ENCODE assay signal across 21 mouse cellular contexts in genomic region chr12:8859588-8859987, GRCm38 (mm10).
DNase-seq lines count a peak whose midpoint lies in the region; ATAC-seq and TF ChIP-seq lines count a peak whose summit lies in the region.
"Had no signal": no experiment of that assay in that cellular context is flagged by ENCODE, and none has a peak within 500 bp of the region (broad histone marks: within the 10 kb centered on the region; RNA-seq: fewer than 3 reads in every experiment).

No protein-coding gene starts in this region.

- H3K4me2 ChIP-seq in heart, embryonic 16.5 days (ENCODE audit: low read depth, low read length) = no peak overlapping the region
- H3K4me2 ChIP-seq in heart, embryonic 11.5 days = no peak overlapping the region
- no peak overlapping the region for H3K4me2 ChIP-seq in intestine, embryonic 15.5 days (replicated peaks)
- no peak overlapping the region for H3K4me2 ChIP-seq in stomach, postnatal 0 days (replicated peaks; ENCODE audit: low read depth)
- no peak overlapping the region for H3K4me2 ChIP-seq in midbrain, postnatal 0 days (ENCODE audit: low read depth, low read length, poor library complexity, severe bottlenecking)
- H3K4me2 ChIP-seq: forebrain, embryonic 15.5 days; liver, embryonic 15.5 days; midbrain, embryonic 15.5 days had no signal

- no peaks in the 10 kb centered on the region for H3K36me3 ChIP-seq in heart, embryonic 16.5 days (ENCODE audit: control insufficient read depth, insufficient read depth)
- no peaks in the 10 kb centered on the region for H3K36me3 ChIP-seq in heart, embryonic 11.5 days (ENCODE audit: control insufficient read depth, insufficient read depth, low read length)
- H3K36me3 ChIP-seq in intestine, embryonic 15.5 days = no peaks in the 10 kb centered on the region
- no peaks in the 10 kb centered on the region for H3K36me3 ChIP-seq in stomach, postnatal 0 days (ENCODE audit: control insufficient read depth, insufficient read depth, low read length)
- no peaks in the 10 kb centered on the region for H3K36me3 ChIP-seq in midbrain, postnatal 0 days (ENCODE audit: insufficient read depth, low read length)
- H3K36me3 ChIP-seq: forebrain, embryonic 15.5 days; G1E; liver, embryonic 15.5 days; midbrain, embryonic 15.5 days had no signal

- H3K9me3 ChIP-seq in heart, embryonic 16.5 days (replicated peaks; ENCODE audit: control insufficient read depth, low read length) = no peaks in the 10 kb centered on the region
- H3K9me3 ChIP-seq in heart, embryonic 11.5 days (replicated peaks; ENCODE audit: control insufficient read depth, low read length) = no peaks in the 10 kb centered on the region
- H3K9me3 ChIP-seq in intestine, embryonic 15.5 days = no peaks in the 10 kb centered on the region
- H3K9me3 ChIP-seq in stomach, postnatal 0 days (ENCODE audit: control insufficient read depth, low read length) = no peaks in the 10 kb centered on the region
- no peaks in the 10 kb centered on the region for H3K9me3 ChIP-seq in midbrain, postnatal 0 days (ENCODE audit: low read length)
- H3K9me3 ChIP-seq: forebrain, embryonic 15.5 days; G1E; liver, embryonic 15.5 days; midbrain, embryonic 15.5 days had no signal

- peak; percentile 23 for DNase-seq in lung, postnatal 10 days
- DNase-seq in lung, adult 18-20 months = no peak
- no peak for DNase-seq in stomach, postnatal 0 days (ENCODE audit: low spot score)
- no peak for DNase-seq in frontal cortex, postnatal 25 days (ENCODE audit: low spot score in 2 of 2)
- no peak for DNase-seq in midbrain, postnatal 0 days (ENCODE audit: low spot score)
- DNase-seq: adrenal gland, adult 8-10 months; cerebellum, postnatal 10 days; embryo, embryonic 11 days; kidney, adult 8-10 months; kidney, postnatal 4 days; left cerebral cortex, postnatal 4 days; retina, postnatal 1 day; thymus, adult 18-20 months had no signal

- peak overlapping the region; percentile 80 for H3K27ac ChIP-seq in heart, embryonic 16.5 days (ENCODE audit: low read length)
- H3K27ac ChIP-seq in heart, embryonic 11.5 days (ENCODE audit: low read depth, low read length) = no peak overlapping the region
- 0 out of 2 replicates have a peak overlapping the region, but pooled peaks have one; percentile 23 for H3K27ac ChIP-seq in intestine, embryonic 15.5 days
- H3K27ac ChIP-seq in stomach, postnatal 0 days (replicated peaks) = peak overlapping the region; percentile 69
- no peak overlapping the region for H3K27ac ChIP-seq in midbrain, postnatal 0 days (ENCODE audit: low read depth, low read length)
- H3K27ac ChIP-seq: forebrain, embryonic 15.5 days; liver, embryonic 15.5 days; midbrain, embryonic 15.5 days had no signal

- no peak for TF ChIP-seq CTCF in stomach, postnatal 0 days (IDR thresholded peaks at IDR 0.05; ENCODE audit: low read depth)
- TF ChIP-seq CTCF in midbrain, postnatal 0 days (IDR thresholded peaks at IDR 0.05) = no peak

- WGBS in heart, embryonic 16.5 days = 26% methylated on average over 4 of the region's 4 CpGs
- 40% methylated on average over 4 of the region's 4 CpGs for WGBS in heart, embryonic 11.5 days (ENCODE audit: insufficient replicate concordance)
- WGBS in intestine, embryonic 15.5 days = 58% methylated on average over 4 of the region's 4 CpGs
- 56% methylated on average over 4 of the region's 4 CpGs for WGBS in stomach, postnatal 0 days
- 87% methylated on average over 4 of the region's 4 CpGs for WGBS in midbrain, postnatal 0 days

- no peaks in the 10 kb centered on the region for H3K27me3 ChIP-seq in heart, embryonic 16.5 days (ENCODE audit: control insufficient read depth, insufficient read depth, low read length)
- no peaks in the 10 kb centered on the region for H3K27me3 ChIP-seq in heart, embryonic 11.5 days (ENCODE audit: control insufficient read depth, insufficient read depth, low read length)
- no peaks in the 10 kb centered on the region for H3K27me3 ChIP-seq in intestine, embryonic 15.5 days (replicated peaks)
- H3K27me3 ChIP-seq in stomach, postnatal 0 days (ENCODE audit: control insufficient read depth, insufficient read depth, low read length) = no peaks in the 10 kb centered on the region
- H3K27me3 ChIP-seq in midbrain, postnatal 0 days (ENCODE audit: insufficient read depth, low read length) = no peaks in the 10 kb centered on the region
- H3K27me3 ChIP-seq: forebrain, embryonic 15.5 days; midbrain, embryonic 15.5 days had no signal

- peaks cover 33% of the 10 kb centered on the region for H3K4me1 ChIP-seq in heart, embryonic 16.5 days (ENCODE audit: control insufficient read depth, insufficient read depth, low read length)
- H3K4me1 ChIP-seq in heart, embryonic 11.5 days (ENCODE audit: control insufficient read depth, insufficient read depth, low read length) = peaks cover 16% of the 10 kb centered on the region
- peaks cover 35% of the 10 kb centered on the region for H3K4me1 ChIP-seq in intestine, embryonic 15.5 days (replicated peaks)
- peaks cover 6% of the 10 kb centered on the region; the same call in 1 of the 2 replicates for H3K4me1 ChIP-seq in stomach, postnatal 0 days (replicated peaks; ENCODE audit: control insufficient read depth, insufficient read depth)
- no peaks in the 10 kb centered on the region for H3K4me1 ChIP-seq in midbrain, postnatal 0 days (ENCODE audit: insufficient read depth, low read length)
- H3K4me1 ChIP-seq: forebrain, embryonic 15.5 days; liver, embryonic 15.5 days; midbrain, embryonic 15.5 days had no signal

- no peak overlapping the region for H3K4me3 ChIP-seq in heart, embryonic 16.5 days (ENCODE audit: low read length)
- H3K4me3 ChIP-seq in heart, embryonic 11.5 days (ENCODE audit: low read depth, low read length) = no peak overlapping the region
- no peak overlapping the region for H3K4me3 ChIP-seq in intestine, embryonic 15.5 days (replicated peaks)
- no peak overlapping the region for H3K4me3 ChIP-seq in stomach, postnatal 0 days (ENCODE audit: low read depth, low read length)
- no peak overlapping the region for H3K4me3 ChIP-seq in midbrain, postnatal 0 days (ENCODE audit: low read depth, low read length)
- H3K4me3 ChIP-seq: forebrain, embryonic 15.5 days; liver, embryonic 15.5 days; midbrain, embryonic 15.5 days had no signal

- TF ChIP-seq EP300 in stomach, postnatal 0 days (optimal IDR thresholded peaks at IDR 0.05) = no peak

- no peak overlapping the region for H3K9ac ChIP-seq in heart, embryonic 16.5 days (ENCODE audit: low read length)
- H3K9ac ChIP-seq in heart, embryonic 11.5 days (ENCODE audit: low read depth, low read length) = no peak overlapping the region
- no peak overlapping the region for H3K9ac ChIP-seq in intestine, embryonic 15.5 days
- H3K9ac ChIP-seq in stomach, postnatal 0 days (ENCODE audit: low read length) = no peak overlapping the region
- no peak overlapping the region for H3K9ac ChIP-seq in midbrain, postnatal 0 days (replicated peaks; ENCODE audit: low read length, poor library complexity, severe bottlenecking)
- H3K9ac ChIP-seq: forebrain, embryonic 15.5 days; liver, embryonic 15.5 days; midbrain, embryonic 15.5 days had no signal

- ATAC-seq in heart, embryonic 16.5 days (replicated peaks; ENCODE audit: extremely low read depth, insufficient read depth, low FRiP score) = no peak
- ATAC-seq in heart, embryonic 11.5 days (replicated peaks; ENCODE audit: insufficient number of reproducible peaks, low FRiP score, low TSS enrichment) = no peak
- ATAC-seq in intestine, embryonic 15.5 days = 0 out of 2 replicates have a peak, but pooled peaks have one; percentile 11
- ATAC-seq in stomach, postnatal 0 days (ENCODE audit: low FRiP score, low TSS enrichment) = no peak
- no peak for ATAC-seq in midbrain, postnatal 0 days (ENCODE audit: low FRiP score)
- ATAC-seq: CD4-positive, CD25-positive, alpha-beta regulatory T cell, adult 4 months; forebrain, embryonic 15.5 days; midbrain, embryonic 15.5 days had no signal

Comparison
In these comparisons a context has a peak if more than half of its experiments do, and no peak if none do; other contexts are left out.
1. H3K27ac ChIP-seq: peak in heart, embryonic 16.5 days (single experiment), intestine, embryonic 15.5 days (single experiment) and stomach, postnatal 0 days (single experiment); none in heart, embryonic 11.5 days (single experiment) and midbrain, postnatal 0 days (single experiment).